Mouse (Mus musculus) liver, embryonic 11.5 days (tissue): ENCODE measurements around the gene Krtap2-4. TPM values are rescaled to one million over a fixed set of nuclear protein-coding genes. Genes with fewer than 3 reads are reported as not detected.
"Not testable (repeated sequence)": the region's sequence is repeated elsewhere in the genome, so short reads cannot be mapped to it uniquely, and the experiment has no call there.

Source experiments
- ATAC-seq: fragments of 200-750 bp; cut with Nextera tagmentation; replicated peaks from 2 replicates; pipeline ENCODE4 v1.8.0; 2017; ENCODE audit warnings: moderate number of reproducible peaks, mild to moderate bottlenecking, moderate TSS enrichment, moderate library complexity; ENCODE audit not compliant: low FRiP score
- DNase-seq: peaks from one replicate; pipeline ENCODE4 v3.0.0-alpha.2; 2017; ENCODE audit warnings: low spot score
- H3K27ac ChIP-seq: fragments of 300-500 bp; sonication (generic); 2 replicates; pipeline ENCODE4 v1.5.1; 2014; ENCODE audit warnings: mild to moderate bottlenecking, low read depth, low read length, control low read depth
- H3K27me3 ChIP-seq: fragments of 300-500 bp; sonication (generic); replicated peaks from 2 replicates; pipeline ENCODE4 v1.6.1; 2014; ENCODE audit warnings: low read length, mixed read lengths; ENCODE audit not compliant: control insufficient read depth, insufficient read depth
- H3K36me3 ChIP-seq: fragments of 300-500 bp; sonication (generic); 2 replicates; pipeline ENCODE4 v1.6.1; 2014; ENCODE audit warnings: mild to moderate bottlenecking, low read length, moderate library complexity, mixed read lengths; ENCODE audit not compliant: control insufficient read depth, insufficient read depth
- H3K4me1 ChIP-seq: fragments of 300-500 bp; sonication (generic); replicated peaks from 2 replicates; pipeline ENCODE4 v1.6.1; 2014; ENCODE audit warnings: low read length, mixed read lengths; ENCODE audit not compliant: control insufficient read depth, insufficient read depth
- H3K4me2 ChIP-seq: fragments of 300-500 bp; sonication (generic); 2 replicates; pipeline ENCODE4 v1.6.1; 2014; ENCODE audit warnings: mild to moderate bottlenecking, control low read depth, moderate library complexity
- H3K4me3 ChIP-seq: fragments of 300-500 bp; sonication (generic); 2 replicates; pipeline ENCODE4 v1.5.1; 2014; ENCODE audit warnings: low read depth, low read length, control low read depth
- H3K9ac ChIP-seq: fragments of 300-500 bp; sonication (generic); 2 replicates; pipeline ENCODE4 v1.6.1; 2014; ENCODE audit warnings: low read depth, low read length, control low read depth
- H3K9me3 ChIP-seq: fragments of 300-500 bp; sonication (generic); 2 replicates; pipeline ENCODE4 v1.6.1; 2016; ENCODE audit warnings: low read length, inconsistent platforms, mixed read lengths; ENCODE audit not compliant: control insufficient read depth
- WGBS: fragments of 180-500 bp; shearing (Covaris S2); extraction: QIAGEN DNeasy Blood & Tissue Kit; methylation state at CpG from one replicate; pipeline ENCODE4 v1.1.7; 2014; 5-methylcytosine and 5-hydroxymethylcytosine counted together
- polyA plus RNA-seq: library from polyadenylated mRNA; unstranded; fragments of >200 nt; fragmentation: Nextera tagmentation; extraction: Ambion mirVana; gene quantifications from 2 replicates; pipeline ENCODE4 v1.2.1, GENCODE M21; 2014

Gene Krtap2-4
- polyA plus RNA-seq: not detected in 2 replicates

DNA sequence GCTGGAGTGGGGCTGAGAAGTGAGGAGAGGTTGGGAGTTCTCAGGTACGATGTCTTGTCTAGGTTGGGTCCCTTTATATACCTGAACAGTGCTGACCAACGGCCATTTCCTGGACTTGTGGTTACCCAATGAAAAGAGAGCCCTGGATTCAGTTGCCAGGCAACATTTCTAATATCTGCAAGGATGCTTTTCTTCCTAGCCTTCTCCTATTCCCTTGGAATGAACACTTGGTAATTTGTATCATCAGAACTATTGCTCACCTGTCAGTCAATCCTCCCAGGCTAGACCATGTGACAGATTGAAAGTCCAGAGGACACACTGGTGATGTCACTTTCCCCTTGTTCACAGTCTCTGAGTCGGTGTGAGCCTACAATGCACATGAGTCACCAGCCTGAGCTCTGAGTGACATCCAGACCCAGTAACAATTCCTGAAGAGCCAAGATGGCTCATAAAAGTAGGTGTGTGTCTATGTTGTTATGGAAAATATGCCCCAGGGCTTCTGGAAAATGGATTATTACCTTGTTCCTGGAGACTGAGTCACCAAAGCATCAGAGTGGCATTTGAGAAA lies at the start of gene Krtap2-4:
Gene Krtap2-4, minus strand, starts transcription at position 51 of the 568 bp plus-strand sequence.
- no peaks in the 10 kb centered on the region for H3K36me3 ChIP-seq
- H3K4me3 ChIP-seq: no peak within 1 kb of the TSS
- H3K27ac ChIP-seq: no peak within 1 kb of the TSS
- ATAC-seq: no peak
- no peak for DNase-seq
- H3K9me3 ChIP-seq: no peaks in the 10 kb centered on the region
- no peak within 1 kb of the TSS for H3K9ac ChIP-seq
- no peak within 1 kb of the TSS for H3K4me2 ChIP-seq
- no peaks in the 10 kb centered on the region for H3K27me3 ChIP-seq
- no peaks in the 10 kb centered on the region for H3K4me1 ChIP-seq
- 54% methylated on average over 3 of the region's 3 CpGs for WGBS

DNA sequence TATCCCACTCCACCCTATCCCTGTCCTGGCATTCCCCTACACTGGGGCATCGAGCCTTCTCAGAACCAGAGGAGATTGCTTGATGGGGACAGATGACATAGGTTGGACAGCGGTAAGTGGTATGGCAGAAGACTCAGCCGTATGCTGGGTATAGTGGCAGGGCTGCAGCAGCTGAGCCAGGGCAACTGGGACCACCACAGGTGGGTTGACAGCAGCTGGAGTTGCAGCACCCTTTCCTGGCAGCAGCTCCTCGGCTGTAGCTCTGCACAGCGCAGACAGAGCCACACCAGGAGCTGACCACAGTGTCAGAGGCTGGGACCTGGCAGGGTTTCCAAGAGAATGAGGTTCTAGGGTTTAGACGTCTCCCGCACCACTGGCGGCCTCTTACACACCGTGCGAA lies 48.2 kb upstream of the Krtap2-4 start:
- Histone ChIP-seq H3K4me2 (no peak overlapping the region), H3K9ac (no peak overlapping the region), H3K4me3 (no peak overlapping the region), H3K27me3 (no peaks in the 10 kb centered on the region), H3K9me3 (no peaks in the 10 kb centered on the region), H3K27ac (no peak overlapping the region), H3K4me1 (no peaks in the 10 kb centered on the region), H3K36me3 (no peaks in the 10 kb centered on the region)
- 85% methylated on average over 10 of the region's 10 CpGs for WGBS
- no peak for ATAC-seq
- DNase-seq: no peak

DNA sequence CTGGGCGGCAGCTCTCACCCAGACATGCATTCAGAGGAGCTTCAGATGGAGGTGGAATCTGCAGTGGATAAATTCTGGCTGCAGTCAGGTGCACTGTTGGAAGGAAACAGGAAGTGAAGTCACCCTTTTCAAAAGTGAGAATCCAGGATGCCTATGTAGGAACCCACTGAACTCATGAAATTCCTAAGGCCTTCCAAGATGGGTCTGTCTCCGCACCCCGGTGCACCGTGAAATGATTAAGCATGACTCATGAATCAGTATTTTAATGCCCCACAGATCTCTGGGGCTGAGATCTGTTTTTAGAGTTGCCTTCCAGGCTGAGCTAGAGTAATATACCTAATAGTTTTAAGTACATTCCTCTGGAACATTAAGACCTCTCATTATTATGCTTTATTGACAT lies 44.6 kb upstream of the Krtap2-4 start:
- Histone ChIP-seq H3K4me3 (no peak overlapping the region), H3K4me1 (no peaks in the 10 kb centered on the region), H3K9ac (no peak overlapping the region)

DNA sequence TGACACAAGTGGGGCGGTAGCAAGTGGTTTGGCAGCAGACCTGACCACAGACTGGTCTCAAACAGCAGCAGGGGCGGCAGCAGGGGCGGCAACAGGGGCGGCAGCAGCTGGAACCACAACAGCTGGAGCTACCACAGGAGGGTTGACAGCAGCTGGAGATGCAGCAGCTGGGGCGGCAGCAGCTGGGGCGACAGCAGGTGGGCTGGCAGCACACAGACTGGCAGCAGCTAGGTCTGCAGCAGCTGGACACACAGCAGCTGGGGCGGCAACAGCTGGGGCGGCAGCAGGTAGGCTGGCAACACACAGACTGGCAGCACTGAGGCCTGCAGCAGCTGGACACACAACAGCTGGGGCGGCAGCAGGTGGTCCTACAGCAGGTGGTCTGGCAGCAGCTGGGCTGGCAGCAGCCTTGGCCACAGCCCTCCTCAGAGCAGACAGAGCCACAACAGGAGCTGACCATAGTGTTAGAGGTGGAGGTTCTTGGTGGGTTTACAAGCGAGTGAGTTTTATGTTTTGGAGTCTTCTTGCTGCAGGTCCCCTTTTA lies 43.9 kb upstream of the Krtap2-4 start, which contains the start of gene Gm11563:
Gene Gm11563, minus strand, starts transcription at position 494 of the 544 bp plus-strand sequence.
- H3K27me3 ChIP-seq, H3K4me1 ChIP-seq, ATAC-seq, H3K9me3 ChIP-seq, H3K4me2 ChIP-seq, H3K27ac ChIP-seq, H3K4me3 ChIP-seq, H3K9ac ChIP-seq, DNase-seq, H3K36me3 ChIP-seq: not testable (repeated sequence)
- 56% methylated on average over 10 of the region's 10 CpGs for WGBS

More for the DNA sequence above, 44.6 kb upstream of the Krtap2-4 start:
- DNase-seq (no peak), ATAC-seq (no peak)
- no peaks in the 10 kb centered on the region for H3K36me3 ChIP-seq
- no peaks in the 10 kb centered on the region for H3K27me3 ChIP-seq
- no peaks in the 10 kb centered on the region for H3K9me3 ChIP-seq
- WGBS: 78% methylated on average over 4 of the region's 4 CpGs
- H3K4me2 ChIP-seq: no peak overlapping the region
- no peak overlapping the region for H3K27ac ChIP-seq

DNA sequence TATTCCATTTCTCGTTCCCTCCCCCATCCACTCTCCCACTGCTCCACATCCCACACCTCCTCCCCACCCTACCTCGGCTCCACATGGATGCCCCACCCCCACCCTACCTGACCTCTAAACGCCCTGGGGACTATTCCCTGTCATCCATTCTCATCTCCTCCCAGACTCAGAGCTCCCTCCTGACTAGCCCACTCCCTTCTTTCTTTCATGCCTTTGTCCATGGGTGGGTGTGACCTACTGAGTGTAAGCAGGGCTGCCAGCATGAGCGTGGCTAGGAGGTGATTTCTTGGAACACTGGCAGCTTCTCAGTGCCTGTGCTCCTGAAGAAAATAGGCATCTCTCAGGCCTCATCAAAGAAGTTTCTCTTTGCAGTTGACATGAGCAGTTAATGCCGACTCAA lies 42.4 kb upstream of the Krtap2-4 start:
- no peaks in the 10 kb centered on the region for H3K27me3 ChIP-seq
- no peak overlapping the region for H3K4me3 ChIP-seq
- no peak overlapping the region for H3K4me2 ChIP-seq
- H3K36me3 ChIP-seq: no peaks in the 10 kb centered on the region
- H3K4me1 ChIP-seq: no peaks in the 10 kb centered on the region
- no peak overlapping the region for H3K9ac ChIP-seq
- H3K27ac ChIP-seq: no peak overlapping the region
- H3K9me3 ChIP-seq: no peaks in the 10 kb centered on the region
- DNase-seq: no peak
- WGBS: 54% methylated on average over 5 of the region's 5 CpGs
- ATAC-seq: no peak

DNA sequence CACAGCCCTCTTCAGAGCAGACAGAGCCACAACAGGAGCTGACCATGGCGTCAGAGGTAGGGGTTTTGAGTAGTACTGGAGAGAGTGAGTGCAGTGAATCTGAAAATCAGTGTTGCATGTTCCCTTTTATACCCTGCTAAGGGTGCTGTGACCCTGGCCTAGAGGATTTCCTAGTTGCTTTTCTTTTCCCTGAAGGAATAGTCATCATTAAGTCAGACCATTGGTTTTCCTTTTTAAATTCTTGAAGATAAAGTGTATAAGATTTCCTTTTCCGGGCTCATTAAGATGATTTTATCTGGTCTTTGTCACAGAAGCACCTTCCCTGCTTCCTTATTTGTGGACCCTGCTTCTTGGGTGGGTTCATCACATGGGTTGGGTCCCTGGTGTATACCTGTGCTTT lies 35.5 kb upstream of the Krtap2-4 start, which contains the start of gene Gm11555:
Gene Gm11555, minus strand, starts transcription at position 101 of the 400 bp plus-strand sequence.
- Histone ChIP-seq H3K27me3 (no peaks in the 10 kb centered on the region), H3K4me1 (no peaks in the 10 kb centered on the region), H3K9me3 (no peaks in the 10 kb centered on the region), H3K4me2 (no peak within 1 kb of the TSS), H3K9ac (no peak within 1 kb of the TSS), H3K4me3 (no peak within 1 kb of the TSS), H3K27ac (no peak within 1 kb of the TSS), H3K36me3 (no peaks in the 10 kb centered on the region)
- no peak for ATAC-seq
- WGBS: 62% methylated on average over 2 of the region's 2 CpGs
- no peak for DNase-seq

DNA sequence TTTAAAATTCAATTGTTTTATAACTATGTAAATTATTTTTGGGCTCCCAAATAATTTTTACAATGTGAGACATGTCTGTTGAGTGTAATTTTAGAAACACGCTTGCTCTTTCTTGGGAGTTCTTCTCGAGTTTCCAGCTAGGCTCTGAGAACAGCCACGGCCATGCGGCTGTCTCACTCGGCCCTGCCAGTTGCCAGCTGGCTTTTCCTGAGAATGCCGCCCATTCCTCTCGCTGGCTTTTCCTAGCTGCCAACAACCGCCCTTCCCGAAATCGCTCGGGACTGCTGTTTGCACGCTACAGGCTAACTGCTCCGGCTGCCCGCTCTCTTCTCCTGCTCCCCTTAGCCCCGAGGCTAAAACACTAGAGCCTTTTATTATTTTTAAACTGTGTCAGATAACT lies 31.8 kb upstream of the Krtap2-4 start:
- Histone ChIP-seq H3K9ac (no peak overlapping the region), H3K4me1 (no peaks in the 10 kb centered on the region), H3K9me3 (no peaks in the 10 kb centered on the region), H3K27me3 (no peaks in the 10 kb centered on the region), H3K27ac (no peak overlapping the region), H3K36me3 (no peaks in the 10 kb centered on the region), H3K4me2 (no peak overlapping the region), H3K4me3 (no peak overlapping the region)
- WGBS: 83% methylated on average over 15 of the region's 15 CpGs
- ATAC-seq (no peak), DNase-seq (no peak)

DNA sequence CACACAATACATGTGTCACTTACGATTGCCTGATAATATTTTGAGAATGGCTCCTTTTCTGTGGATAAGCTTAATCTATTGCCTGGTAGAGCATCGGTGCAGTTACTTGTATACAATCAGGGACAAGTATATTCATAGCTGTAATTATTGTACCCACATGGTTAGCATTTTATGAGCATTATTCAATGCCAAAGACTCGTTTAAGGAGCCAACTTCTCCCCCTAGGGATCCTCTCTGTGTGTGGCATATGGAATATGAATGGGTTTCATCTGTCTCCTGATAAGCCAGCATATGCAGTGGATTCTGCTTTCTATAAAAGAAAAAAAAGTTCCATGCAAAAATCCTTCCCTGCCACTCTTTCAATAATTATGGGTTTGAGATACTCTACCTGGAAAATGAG lies 29.7 kb upstream of the Krtap2-4 start:
- Histone ChIP-seq H3K27me3 (no peaks in the 10 kb centered on the region), H3K27ac (no peak overlapping the region), H3K9me3 (no peaks in the 10 kb centered on the region), H3K4me3 (no peak overlapping the region), H3K4me2 (no peak overlapping the region), H3K9ac (no peak overlapping the region), H3K36me3 (no peaks in the 10 kb centered on the region), H3K4me1 (no peaks in the 10 kb centered on the region)
- ATAC-seq: no peak
- DNase-seq: no peak
- 64% methylated on average over 3 of the region's 3 CpGs for WGBS

DNA sequence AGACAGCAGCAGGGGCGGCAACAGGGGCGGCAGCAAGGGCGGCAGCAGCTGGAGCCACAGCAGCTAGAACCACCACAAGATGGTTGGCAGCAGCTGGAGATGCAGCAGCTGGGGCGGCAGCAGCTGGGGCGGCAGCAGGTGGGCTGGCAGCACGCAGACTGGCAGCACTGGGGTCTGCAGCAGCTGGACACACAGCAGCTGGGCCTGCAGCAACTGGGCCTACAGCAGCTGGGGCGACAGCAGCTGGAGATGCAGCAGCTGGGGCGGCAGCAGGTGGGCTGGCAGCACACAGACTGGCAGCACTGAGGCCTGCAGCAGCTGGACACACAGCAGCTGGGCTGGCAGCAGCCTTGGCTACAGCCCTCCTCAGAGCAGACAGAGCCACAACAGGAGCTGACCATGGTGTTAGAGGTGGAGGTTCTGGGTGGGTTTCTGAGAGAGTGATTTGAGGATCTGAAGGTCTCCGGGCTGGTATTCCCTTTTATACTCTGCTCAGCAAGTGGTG lies 29.0 kb upstream of the Krtap2-4 start, which contains the start of gene Krtap4-7:
Gene Krtap4-7, minus strand, starts transcription at position 455 of the 505 bp plus-strand sequence.
- not testable (repeated sequence) for H3K9ac ChIP-seq, H3K27me3 ChIP-seq, ATAC-seq, H3K4me1 ChIP-seq, H3K36me3 ChIP-seq, H3K27ac ChIP-seq, H3K9me3 ChIP-seq, H3K4me2 ChIP-seq, DNase-seq, H3K4me3 ChIP-seq
- 82% methylated on average over 9 of the region's 9 CpGs for WGBS
